Mouse (Mus musculus) heart, embryonic 12.5 days (tissue): ENCODE measurements at regions not wholly inside any gene's neighbourhood (a gene's known extent, or its start where the extent isn't known, plus 50 kb on each side); places are given as distances from the start of the nearest gene placed in this dataset.

Experiments used
- ATAC-seq: fragments of 200-750 bp; cut with Nextera tagmentation; 2 replicates; pipeline ENCODE4 v1.8.0; 2017; ENCODE audit warnings: moderate TSS enrichment, moderate library complexity; ENCODE audit not compliant: insufficient number of reproducible peaks, low FRiP score
- H3K27ac ChIP-seq: fragments of 300-500 bp; sonication (generic); 2 replicates; pipeline ENCODE4 v1.5.1; 2016; ENCODE audit warnings: mild to moderate bottlenecking, moderate library complexity; ENCODE audit not compliant: poor library complexity, severe bottlenecking
- H3K27me3 ChIP-seq: fragments of 300-500 bp; sonication (generic); replicated peaks from 2 replicates; pipeline ENCODE4 v1.6.1; 2016; ENCODE audit warnings: mild to moderate bottlenecking, moderate library complexity
- H3K36me3 ChIP-seq: fragments of 300-500 bp; sonication (generic); 2 replicates; pipeline ENCODE4 v1.6.1; 2016; ENCODE audit warnings: mild to moderate bottlenecking, moderate library complexity
- H3K4me1 ChIP-seq: fragments of 300-500 bp; sonication (generic); replicated peaks from 2 replicates; pipeline ENCODE4 v1.6.1; 2016; ENCODE audit warnings: mild to moderate bottlenecking
- H3K4me2 ChIP-seq: fragments of 300-500 bp; sonication (generic); 2 replicates; pipeline ENCODE4 v1.6.1; 2016; ENCODE audit warnings: mild to moderate bottlenecking, moderate library complexity
- H3K4me3 ChIP-seq: fragments of 300-500 bp; sonication (generic); 2 replicates; pipeline ENCODE4 v1.5.1; 2016; ENCODE audit warnings: mild to moderate bottlenecking
- H3K9ac ChIP-seq: fragments of 300-500 bp; sonication (generic); 2 replicates; pipeline ENCODE4 v1.6.1; 2016; ENCODE audit warnings: mild to moderate bottlenecking, moderate library complexity
- H3K9me3 ChIP-seq: fragments of 300-500 bp; sonication (generic); replicated peaks from 2 replicates; pipeline ENCODE4 v1.6.1; 2016; ENCODE audit warnings: mild to moderate bottlenecking, moderate library complexity
- WGBS: fragments of 180-500 bp; shearing (Covaris S2); methylation state at CpG from one replicate; pipeline ENCODE4 v1.1.7; 2016; 5-methylcytosine and 5-hydroxymethylcytosine counted together

DNA sequence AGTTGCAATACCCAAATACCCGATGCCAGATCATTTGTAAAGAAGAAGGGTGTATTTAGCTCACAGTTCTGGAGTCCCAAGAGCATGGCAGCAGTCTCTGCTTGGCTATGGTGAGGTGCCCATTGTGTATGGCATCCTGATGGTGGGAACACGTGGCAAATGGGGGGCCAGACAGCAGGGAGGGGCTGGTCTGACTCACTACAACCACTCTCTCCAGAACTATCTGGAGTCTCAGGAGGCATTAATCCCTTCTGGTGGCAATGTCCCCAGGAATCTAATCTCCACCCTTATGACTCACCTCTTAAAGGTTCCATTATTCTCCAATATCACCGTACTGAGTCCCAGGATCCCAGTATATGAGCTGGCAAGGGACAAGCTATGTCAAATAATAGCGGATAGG is 229.5 kb upstream of the Serp2 start:
- H3K4me1 ChIP-seq = peaks cover 28% of the 10 kb centered on the region
- no peak overlapping the region for H3K9ac ChIP-seq
- 75% methylated on average over 4 of the region's 4 CpGs for WGBS
- ATAC-seq = no peak
- no peak overlapping the region for H3K27ac ChIP-seq
- H3K9me3 ChIP-seq = no peaks in the 10 kb centered on the region
- no peaks in the 10 kb centered on the region for H3K36me3 ChIP-seq
- H3K27me3 ChIP-seq = no peaks in the 10 kb centered on the region
- no peak overlapping the region for H3K4me2 ChIP-seq
- H3K4me3 ChIP-seq = no peak overlapping the region

DNA sequence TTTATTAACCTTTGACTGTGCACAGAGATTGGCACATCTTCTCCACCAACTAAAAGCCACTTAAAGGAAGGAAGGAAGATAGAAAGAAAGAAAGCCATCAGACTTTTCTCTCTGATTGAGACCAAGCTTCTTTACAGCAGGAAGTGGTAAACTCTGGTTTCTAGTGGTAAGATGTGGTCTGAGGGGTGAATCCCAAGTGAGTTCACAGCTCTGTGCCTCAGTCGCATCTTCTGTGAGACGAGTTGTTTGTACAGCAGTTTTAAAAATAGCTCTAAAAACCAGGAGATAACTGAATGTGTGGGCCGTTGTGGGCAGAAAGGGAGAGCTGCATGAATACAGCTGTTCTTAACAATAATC is 224.8 kb upstream of the Serp2 start:
- Histone ChIP-seq H3K36me3 (no peaks in the 10 kb centered on the region), H3K4me1 (peaks cover 22% of the 10 kb centered on the region), H3K4me3 (no peak overlapping the region), H3K27ac (no peak overlapping the region), H3K27me3 (no peaks in the 10 kb centered on the region), H3K9ac (no peak overlapping the region), H3K4me2 (no peak overlapping the region), H3K9me3 (no peaks in the 10 kb centered on the region)
- WGBS = 18% methylated on average over 3 of the region's 3 CpGs
- no peak for ATAC-seq

DNA sequence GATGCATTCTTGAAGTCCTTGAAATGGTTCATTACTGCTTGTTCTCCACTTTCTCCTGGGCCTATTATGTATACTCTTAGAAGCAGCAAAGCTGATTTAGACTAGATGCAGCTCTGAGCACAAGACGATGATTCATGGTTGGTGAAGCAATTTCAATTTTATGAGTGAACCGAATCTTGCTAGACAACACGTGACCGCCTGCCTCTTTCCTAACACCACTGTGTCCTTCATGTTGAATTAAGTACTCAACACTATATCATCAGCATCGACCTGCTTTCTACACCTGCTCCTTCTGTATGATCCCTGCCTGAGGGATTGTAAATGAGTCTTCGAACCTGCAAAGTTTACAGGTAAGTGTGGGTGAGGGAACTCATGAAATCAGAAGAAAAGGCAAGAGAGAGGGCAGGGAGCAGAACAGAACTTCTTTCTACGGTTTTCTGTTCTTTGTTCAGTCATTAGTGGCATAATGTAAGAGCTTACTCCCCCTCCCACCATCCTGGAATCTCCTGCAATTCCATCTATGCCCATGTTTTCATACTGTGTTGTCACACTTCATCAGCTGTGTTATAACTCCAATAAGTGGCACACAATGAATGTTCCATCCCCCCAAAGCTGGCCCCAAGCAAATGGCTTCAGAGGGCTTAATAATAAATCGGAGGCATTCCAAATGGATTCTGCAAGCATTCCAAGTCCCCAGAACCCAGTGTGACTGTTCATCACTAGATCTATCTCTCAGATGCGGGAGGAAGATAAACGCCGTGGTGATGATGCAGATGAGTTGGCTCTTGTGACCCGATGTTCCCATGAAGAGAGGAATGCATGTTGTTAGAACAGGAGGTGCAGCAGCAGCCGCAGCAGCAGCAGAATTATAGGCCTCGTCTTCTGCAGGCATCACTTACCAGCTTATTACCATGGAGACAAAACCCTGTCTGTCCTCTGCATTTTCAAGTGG is 224.2 kb upstream of the Serp2 start:
- Histone ChIP-seq H3K4me3 (no peak overlapping the region), H3K36me3 (no peaks in the 10 kb centered on the region), H3K27ac (no peak overlapping the region; the same call in 1 of the 2 replicates), H3K4me1 (peaks cover 26% of the 10 kb centered on the region), H3K27me3 (no peaks in the 10 kb centered on the region), H3K9me3 (no peaks in the 10 kb centered on the region), H3K4me2 (no peak overlapping the region), H3K9ac (no peak overlapping the region)
- WGBS = 69% methylated on average over 14 of the region's 14 CpGs
- no peak for ATAC-seq

DNA sequence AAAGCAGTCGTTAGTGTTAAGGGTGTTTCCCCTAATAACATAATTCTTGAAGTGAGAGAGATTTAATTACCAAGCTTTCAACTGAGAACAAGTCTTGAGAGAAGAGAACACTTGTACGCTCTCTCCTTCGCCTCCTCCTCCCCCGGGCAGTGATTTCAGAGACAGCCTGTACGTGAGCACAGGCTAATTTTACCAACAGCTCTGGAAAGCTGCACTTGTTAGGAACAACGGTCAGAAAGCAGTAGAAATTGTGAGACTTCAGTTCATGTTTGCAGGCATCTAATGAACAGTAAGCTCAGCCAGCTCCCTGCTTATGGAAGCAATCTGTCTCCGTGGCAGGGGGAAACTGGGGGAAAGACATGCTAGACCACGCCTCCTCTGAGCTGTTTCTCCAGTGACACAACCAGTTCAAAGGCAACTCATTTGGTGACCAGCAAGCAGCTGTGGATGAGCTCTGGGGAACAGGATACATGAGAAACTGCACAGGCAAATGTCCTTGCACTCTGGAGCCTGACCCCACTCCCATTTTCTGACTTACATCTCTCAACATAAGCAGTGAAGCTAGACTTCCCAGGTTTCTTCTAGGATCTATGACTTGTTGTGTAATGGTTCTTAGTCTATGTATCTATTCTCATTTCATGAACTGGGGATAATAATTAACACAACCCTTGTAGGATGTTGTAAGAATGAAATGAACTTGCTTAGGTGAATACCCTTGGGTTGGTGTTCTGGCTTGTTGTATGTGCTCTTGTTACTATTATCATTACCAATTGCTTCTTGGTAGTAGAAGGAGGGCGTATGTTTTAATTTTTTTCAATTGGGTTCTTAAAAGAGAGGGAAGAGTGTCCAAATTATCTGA is 222.1 kb upstream of the Serp2 start:
- Histone ChIP-seq H3K4me1 (peaks cover 38% of the 10 kb centered on the region), H3K4me2 (peak overlapping the region; percentile 31), H3K9ac (no peak overlapping the region), H3K4me3 (no peak overlapping the region), H3K36me3 (no peaks in the 10 kb centered on the region), H3K27ac (peak overlapping the region; percentile 42), H3K27me3 (no peaks in the 10 kb centered on the region), H3K9me3 (no peaks in the 10 kb centered on the region)
- 35% methylated on average over 9 of the region's 9 CpGs for WGBS
- no peak for ATAC-seq

DNA sequence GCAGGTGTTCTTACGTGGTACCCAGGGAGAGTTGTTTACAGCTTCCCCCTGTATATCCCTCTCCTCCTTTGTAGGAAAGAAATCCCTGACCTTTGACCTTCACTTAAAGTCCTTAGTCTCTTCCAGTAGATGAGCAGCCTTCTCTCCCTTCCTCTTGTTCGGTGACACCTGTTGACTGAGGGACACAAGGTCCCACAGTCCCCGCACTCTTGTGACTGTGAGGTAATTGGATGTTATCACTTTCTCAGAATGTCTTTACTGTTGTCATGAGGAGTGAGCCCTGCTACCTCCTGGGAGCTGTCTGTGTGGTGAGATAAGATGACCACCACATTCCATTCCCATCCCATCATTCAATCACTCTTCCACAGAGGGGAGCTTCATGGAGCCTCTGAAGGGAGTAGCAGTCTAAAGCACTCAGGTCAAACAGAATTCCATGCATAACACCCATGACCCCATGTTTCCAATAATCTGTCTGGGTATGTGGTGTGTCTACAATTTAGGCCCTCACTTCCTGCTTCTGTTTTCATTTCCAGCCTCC is 218.8 kb upstream of the Serp2 start:
- H3K27ac ChIP-seq = peak overlapping the region; percentile 65; the same call in 1 of the 2 replicates
- H3K9me3 ChIP-seq = no peaks in the 10 kb centered on the region
- H3K27me3 ChIP-seq = no peaks in the 10 kb centered on the region
- 14% methylated on average over 3 of the region's 3 CpGs for WGBS
- H3K4me1 ChIP-seq = peaks cover 40% of the 10 kb centered on the region
- no peak overlapping the region for H3K9ac ChIP-seq
- peak; percentile 74 for ATAC-seq
- no peak overlapping the region for H3K4me2 ChIP-seq
- H3K36me3 ChIP-seq = no peaks in the 10 kb centered on the region
- H3K4me3 ChIP-seq = no peak overlapping the region

DNA sequence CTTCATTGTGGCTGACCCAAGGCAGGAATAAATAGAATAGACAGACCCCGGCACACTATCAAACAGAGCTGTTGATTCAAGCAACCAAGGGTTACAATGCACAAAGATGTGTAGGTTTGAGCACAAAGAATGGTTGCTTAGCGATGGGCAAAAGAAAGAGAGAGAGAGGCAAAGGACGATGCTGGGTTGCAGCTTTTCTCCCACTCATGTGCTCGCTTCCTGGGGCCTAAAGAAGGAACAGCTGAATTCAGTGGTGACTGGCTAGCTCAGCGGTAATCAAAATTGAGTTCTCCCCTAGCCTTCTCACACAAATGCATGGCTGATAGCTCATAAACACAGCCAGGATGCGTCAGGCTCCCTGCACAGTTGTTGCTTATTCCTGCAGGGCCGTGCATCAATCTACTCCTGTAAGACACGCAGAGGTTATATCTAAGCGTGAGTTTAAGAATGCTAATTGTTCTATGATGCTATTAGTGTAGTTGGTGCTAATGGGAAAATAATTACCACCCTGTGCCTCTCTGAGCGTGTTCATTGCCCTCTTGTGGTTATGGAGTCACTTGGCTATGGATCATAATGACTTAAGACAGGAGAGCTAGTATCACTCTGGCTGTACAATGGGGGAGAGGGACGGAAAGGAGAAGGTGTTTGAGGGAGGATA is 216.2 kb upstream of the Serp2 start:
- Histone ChIP-seq H3K9ac (no peak overlapping the region), H3K9me3 (no peaks in the 10 kb centered on the region), H3K27ac (no peak overlapping the region), H3K4me1 (peaks cover 30% of the 10 kb centered on the region), H3K4me3 (no peak overlapping the region), H3K27me3 (no peaks in the 10 kb centered on the region), H3K36me3 (no peaks in the 10 kb centered on the region), H3K4me2 (no peak overlapping the region)
- no peak for ATAC-seq
- WGBS = 79% methylated on average over 11 of the region's 11 CpGs

DNA sequence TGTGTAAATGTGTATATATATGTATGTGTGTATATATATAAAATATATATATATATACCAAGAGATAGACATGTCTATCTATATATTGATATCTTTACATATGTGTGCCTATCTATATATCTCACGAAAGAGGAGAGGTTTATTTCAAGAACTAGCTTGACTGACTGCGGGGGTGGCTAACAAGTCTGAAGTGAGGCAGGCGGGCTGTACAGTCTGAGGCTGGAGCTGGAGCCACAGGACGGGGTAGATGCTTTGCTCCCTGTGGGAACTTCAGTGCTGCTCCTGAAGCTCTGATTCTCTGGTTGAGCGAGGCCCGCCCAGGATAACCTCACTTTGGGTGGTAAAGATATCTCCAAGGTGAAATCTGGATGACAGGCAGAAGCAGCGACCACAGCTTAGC is 213.4 kb upstream of the Serp2 start:
- Histone ChIP-seq H3K27me3 (no peaks in the 10 kb centered on the region), H3K27ac (no peak overlapping the region), H3K9me3 (no peaks in the 10 kb centered on the region), H3K36me3 (no peaks in the 10 kb centered on the region), H3K9ac (no peak overlapping the region), H3K4me2 (no peak overlapping the region), H3K4me3 (no peak overlapping the region), H3K4me1 (peaks cover 29% of the 10 kb centered on the region)
- no peak for ATAC-seq
- 57% methylated on average over 7 of the region's 7 CpGs for WGBS

DNA sequence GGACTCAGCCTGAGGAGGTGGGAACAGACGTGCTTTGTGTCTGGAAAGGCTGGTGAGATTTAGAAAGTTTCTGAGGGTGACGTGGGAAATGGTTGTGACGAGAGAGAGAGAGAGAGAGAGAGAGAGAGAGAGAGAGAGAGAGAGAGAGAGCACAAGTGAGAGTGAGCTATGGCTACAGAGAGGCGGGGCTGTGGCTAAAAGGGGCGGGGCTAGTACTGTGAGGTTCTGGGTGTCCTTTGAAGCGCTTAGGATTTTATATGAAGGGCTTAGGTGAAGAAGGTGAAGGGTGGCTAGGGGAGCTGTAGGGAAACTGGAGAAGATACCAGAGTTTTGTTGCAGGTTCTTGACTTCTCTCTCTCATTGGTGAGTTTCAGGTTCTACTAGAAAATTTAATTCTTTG is 210.6 kb upstream of the Serp2 start:
- WGBS = 42% methylated on average over 6 of the region's 6 CpGs
- Histone ChIP-seq H3K9ac (no peak overlapping the region), H3K27me3 (no peaks in the 10 kb centered on the region), H3K27ac (no peak overlapping the region), H3K4me3 (no peak overlapping the region), H3K9me3 (no peaks in the 10 kb centered on the region), H3K4me2 (no peak overlapping the region), H3K36me3 (no peaks in the 10 kb centered on the region), H3K4me1 (peaks cover 39% of the 10 kb centered on the region)
- ATAC-seq = no peak

DNA sequence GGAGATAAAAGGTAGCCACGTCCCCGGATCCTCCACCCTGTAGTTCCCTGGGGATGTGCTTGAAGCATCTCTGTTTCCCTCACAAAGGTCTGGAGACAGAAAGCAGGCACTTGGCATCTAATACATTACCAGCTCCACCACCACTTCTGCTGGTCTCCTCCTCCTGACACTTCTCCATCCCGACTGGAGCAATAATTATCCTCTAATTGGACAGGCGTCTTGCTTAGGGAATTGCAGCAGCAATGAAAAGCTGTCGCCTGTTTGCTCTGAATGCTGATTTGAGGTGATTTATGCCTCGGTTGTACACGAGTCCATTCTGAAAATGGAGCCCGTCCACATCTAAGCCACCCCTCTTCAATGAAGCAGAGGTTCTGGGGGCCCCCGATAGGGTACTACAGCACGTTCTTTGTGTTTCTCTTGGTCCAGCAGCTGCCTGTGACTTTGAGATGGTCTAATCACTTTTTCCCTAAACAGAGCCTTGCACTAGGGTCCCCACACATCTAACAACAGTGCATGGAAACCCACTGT is 209.6 kb upstream of the Serp2 start:
- Histone ChIP-seq H3K4me1 (peaks cover 42% of the 10 kb centered on the region), H3K27me3 (no peaks in the 10 kb centered on the region), H3K36me3 (no peaks in the 10 kb centered on the region), H3K9me3 (no peaks in the 10 kb centered on the region), H3K4me3 (no peak overlapping the region), H3K9ac (no peak overlapping the region), H3K27ac (no peak overlapping the region), H3K4me2 (no peak overlapping the region)
- no peak for ATAC-seq
- 67% methylated on average over 10 of the region's 10 CpGs for WGBS

DNA sequence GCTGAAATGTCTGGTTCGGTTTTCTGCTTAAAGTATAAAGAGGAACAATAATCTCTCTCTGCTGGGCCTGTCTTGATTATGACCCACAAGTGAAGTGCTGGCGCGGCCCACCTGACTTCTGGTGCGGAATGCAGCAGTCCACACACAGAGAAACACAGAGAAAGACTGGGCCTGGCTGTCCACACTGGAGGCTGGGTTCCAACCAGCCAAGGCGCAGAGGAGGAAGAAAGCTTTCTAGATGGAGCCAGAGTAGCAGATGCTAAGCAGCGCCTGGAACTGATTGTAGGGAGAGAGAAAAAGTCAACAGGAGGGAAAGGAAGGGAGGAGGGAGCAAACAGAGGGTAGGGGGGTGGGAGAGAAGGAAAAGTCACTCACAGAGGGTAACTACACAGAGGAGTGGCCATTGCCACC is 208.4 kb upstream of the Serp2 start:
- no peaks in the 10 kb centered on the region for H3K27me3 ChIP-seq
- ATAC-seq = no peak
- H3K9me3 ChIP-seq = no peaks in the 10 kb centered on the region
- H3K27ac ChIP-seq = peak overlapping the region; percentile 44; the same call in 1 of the 2 replicates
- WGBS = 45% methylated on average over 6 of the region's 6 CpGs
- H3K9ac ChIP-seq = no peak overlapping the region
- no peak overlapping the region for H3K4me2 ChIP-seq
- H3K4me1 ChIP-seq = peaks cover 50% of the 10 kb centered on the region
- no peaks in the 10 kb centered on the region for H3K36me3 ChIP-seq
- no peak overlapping the region for H3K4me3 ChIP-seq
